Mouse (Mus musculus) midbrain, embryonic 13.5 days (tissue): ENCODE measurements around the gene Ints7. TPM values are rescaled to one million over a fixed set of nuclear protein-coding genes. Genes with fewer than 3 reads are reported as not detected.

ENCODE experiments used
- ATAC-seq: fragments of 200-750 bp; cut with Nextera tagmentation; 2 replicates; pipeline ENCODE4 v1.8.0; 2017; ENCODE audit warnings: mild to moderate bottlenecking, moderate TSS enrichment, moderate library complexity
- H3K27ac ChIP-seq: fragments of 300-500 bp; sonication (generic); 2 replicates; pipeline ENCODE4 v1.5.1; 2015; ENCODE audit warnings: inconsistent platforms, mild to moderate bottlenecking, moderate library complexity
- H3K27me3 ChIP-seq: fragments of 300-500 bp; sonication (generic); 2 replicates; pipeline ENCODE4 v1.6.1; 2015; ENCODE audit warnings: mild to moderate bottlenecking, inconsistent platforms
- H3K36me3 ChIP-seq: fragments of 300-500 bp; sonication (generic); 2 replicates; pipeline ENCODE4 v1.6.1; 2015; ENCODE audit warnings: mild to moderate bottlenecking, inconsistent platforms
- H3K4me1 ChIP-seq: fragments of 300-500 bp; sonication (generic); replicated peaks from 2 replicates; pipeline ENCODE4 v1.6.1; 2015; ENCODE audit warnings: inconsistent platforms
- H3K4me2 ChIP-seq: fragments of 300-500 bp; sonication (generic); replicated peaks from 2 replicates; pipeline ENCODE4 v1.6.1; 2015; ENCODE audit warnings: moderate library complexity, mild to moderate bottlenecking, inconsistent platforms
- H3K4me3 ChIP-seq: fragments of 300-500 bp; sonication (generic); replicated peaks from 2 replicates; pipeline ENCODE4 v1.5.1; 2015; ENCODE audit warnings: mild to moderate bottlenecking, inconsistent platforms
- H3K9ac ChIP-seq: fragments of 300-500 bp; sonication (generic); replicated peaks from 2 replicates; pipeline ENCODE4 v1.6.1; 2015; ENCODE audit warnings: mild to moderate bottlenecking, inconsistent platforms
- H3K9me3 ChIP-seq: fragments of 300-500 bp; sonication (generic); 2 replicates; pipeline ENCODE4 v1.6.1; 2016; ENCODE audit warnings: mild to moderate bottlenecking, inconsistent platforms
- WGBS: fragments of 180-500 bp; shearing (Covaris S2); methylation state at CpG from one replicate; pipeline ENCODE4 v1.1.7; 2015; 5-methylcytosine and 5-hydroxymethylcytosine counted together
- polyA plus RNA-seq: library from polyadenylated mRNA; unstranded; fragments of >200 nt; fragmentation: Nextera tagmentation; extraction: Ambion mirVana; gene quantifications from 2 replicates; pipeline ENCODE4 v1.2.1, GENCODE M21; 2015

The Ints7 gene
- polyA plus RNA-seq, 1 experiment from 2014 or later = 47.2 TPM

DNA sequence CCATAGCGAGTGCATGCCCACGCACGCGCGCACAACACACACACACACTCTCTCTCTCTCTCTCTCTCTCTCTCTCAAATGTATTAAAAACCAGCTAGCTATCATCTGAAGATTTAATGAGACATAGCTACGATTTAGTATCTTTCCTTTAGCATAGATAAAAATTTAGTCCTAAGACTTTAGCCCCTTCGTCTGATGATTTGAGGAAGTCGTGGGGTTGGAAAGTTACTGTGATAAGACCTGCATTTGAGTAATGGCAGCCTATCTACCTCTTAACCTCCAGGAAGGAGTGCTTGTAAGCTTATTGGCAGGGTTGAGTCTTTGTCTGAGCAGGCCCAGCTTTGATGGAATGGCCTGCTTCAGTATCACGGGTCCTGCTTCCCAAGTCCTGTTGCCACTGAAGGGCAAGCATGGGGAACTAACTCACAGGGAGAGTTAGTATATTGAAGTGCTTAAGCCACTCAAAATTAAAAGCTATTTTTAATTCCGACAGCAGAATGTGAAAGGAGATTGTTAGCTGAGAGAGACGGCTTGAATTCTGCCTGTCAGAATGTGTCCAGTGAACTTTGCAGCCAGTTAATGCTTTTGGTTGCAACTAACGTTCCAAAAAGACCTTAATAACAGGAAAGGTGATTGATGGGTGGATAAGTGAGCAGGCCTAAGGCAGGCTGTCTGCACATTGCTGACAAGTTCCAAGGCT is 42.8 kb downstream of the Ints7 start:
- no peaks in the 10 kb centered on the region for H3K9me3 ChIP-seq
- 94% methylated on average over 12 of the region's 12 CpGs for WGBS

GRCm38 (mm10) chr1:191621096-191621495 is 45.7 kb downstream of the Ints7 start:
- Histone ChIP-seq H3K4me3 (no peak overlapping the region), H3K27ac (no peak overlapping the region), H3K27me3 (no peaks in the 10 kb centered on the region), H3K9me3 (no peaks in the 10 kb centered on the region), H3K36me3 (peaks cover 72% of the 10 kb centered on the region), H3K4me1 (no peaks in the 10 kb centered on the region), H3K4me2 (no peak overlapping the region), H3K9ac (no peak overlapping the region)
- ATAC-seq = no peak
- 98% methylated on average over 8 of the region's 8 CpGs for WGBS

More for the DNA sequence above, 42.8 kb downstream of the Ints7 start:
- Histone ChIP-seq H3K4me1 (no peaks in the 10 kb centered on the region), H3K4me3 (no peak overlapping the region), H3K9ac (no peak overlapping the region), H3K27me3 (no peaks in the 10 kb centered on the region), H3K36me3 (peaks cover 99% of the 10 kb centered on the region), H3K27ac (no peak overlapping the region), H3K4me2 (no peak overlapping the region)
- no peak for ATAC-seq

GRCm38 (mm10) chr1:191622801-191623200 is 47.4 kb downstream of the Ints7 start:
- Histone ChIP-seq H3K4me1 (no peaks in the 10 kb centered on the region), H3K36me3 (peaks cover 55% of the 10 kb centered on the region), H3K27ac (no peak overlapping the region), H3K4me2 (no peak overlapping the region), H3K27me3 (no peaks in the 10 kb centered on the region), H3K9me3 (no peaks in the 10 kb centered on the region), H3K9ac (no peak overlapping the region), H3K4me3 (no peak overlapping the region)
- WGBS = 94% methylated on average over 8 of the region's 8 CpGs
- ATAC-seq = no peak

DNA sequence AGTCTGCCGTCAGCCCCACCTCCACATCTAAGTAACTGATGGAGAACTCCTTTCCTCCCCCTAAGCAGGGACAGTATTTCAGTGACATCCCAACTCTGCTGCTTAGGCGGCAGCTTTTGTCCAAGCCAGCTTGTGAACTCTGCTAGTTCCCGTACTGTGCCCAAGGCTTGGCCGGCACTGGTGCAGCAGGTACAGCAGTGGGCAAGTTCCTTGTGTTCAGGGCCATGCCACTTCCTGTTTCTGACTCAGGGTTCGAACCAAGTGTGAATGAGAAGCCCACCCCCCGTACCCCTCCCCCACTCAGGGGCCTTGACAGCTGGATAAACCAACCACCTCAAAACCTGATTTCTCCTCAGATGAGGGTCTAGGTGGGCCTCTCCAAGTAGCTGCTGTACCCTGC is 49.1 kb downstream of the Ints7 start:
- Histone ChIP-seq H3K27ac (no peak overlapping the region), H3K36me3 (peaks cover 39% of the 10 kb centered on the region), H3K4me2 (no peak overlapping the region), H3K9me3 (no peaks in the 10 kb centered on the region), H3K4me1 (no peaks in the 10 kb centered on the region), H3K4me3 (no peak overlapping the region), H3K9ac (no peak overlapping the region), H3K27me3 (no peaks in the 10 kb centered on the region)
- no peak for ATAC-seq
- WGBS = 85% methylated on average over 6 of the region's 6 CpGs

GRCm38 (mm10) chr1:191625026-191625425 is 49.6 kb downstream of the Ints7 start:
- Histone ChIP-seq H3K27me3 (no peaks in the 10 kb centered on the region), H3K4me1 (no peaks in the 10 kb centered on the region), H3K36me3 (peaks cover 34% of the 10 kb centered on the region), H3K9me3 (no peaks in the 10 kb centered on the region), H3K27ac (no peak overlapping the region), H3K4me3 (no peak overlapping the region), H3K4me2 (no peak overlapping the region), H3K9ac (no peak overlapping the region)
- 78% methylated on average over 6 of the region's 6 CpGs for WGBS
- ATAC-seq = no peak

DNA sequence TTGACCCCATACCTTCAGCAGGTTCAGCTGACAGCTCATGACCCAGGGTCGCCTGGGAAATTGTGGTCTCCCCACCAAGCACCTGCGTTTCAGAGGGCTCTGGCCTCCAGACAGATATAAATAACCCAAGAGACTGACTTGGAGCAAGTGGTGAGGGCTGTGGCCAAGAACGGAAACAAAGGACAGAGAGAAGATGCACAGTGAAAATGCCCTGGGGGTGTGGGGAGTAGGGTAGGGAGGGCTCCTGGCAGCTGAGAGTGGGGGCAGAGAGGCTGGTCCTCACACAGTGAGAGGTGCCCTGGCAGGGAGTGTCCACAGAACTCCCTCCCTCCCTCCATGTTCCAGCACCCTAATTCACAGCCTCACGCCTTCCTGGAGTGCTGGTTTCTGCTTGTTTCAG is 50.2 kb downstream of the Ints7 start:
- Histone ChIP-seq H3K27me3 (no peaks in the 10 kb centered on the region), H3K4me2 (no peak overlapping the region), H3K9ac (no peak overlapping the region), H3K9me3 (no peaks in the 10 kb centered on the region), H3K27ac (no peak overlapping the region), H3K36me3 (peaks cover 28% of the 10 kb centered on the region), H3K4me1 (no peaks in the 10 kb centered on the region), H3K4me3 (no peak overlapping the region)
- ATAC-seq = no peak
- WGBS = 64% methylated on average over 4 of the region's 4 CpGs

- Histone ChIP-seq H3K27ac (no peak overlapping the region), H3K9me3 (no peaks in the 10 kb centered on the region), H3K4me3 (no peak overlapping the region), H3K4me2 (no peak overlapping the region), H3K36me3 (no peaks in the 10 kb centered on the region), H3K9ac (no peak overlapping the region), H3K4me1 (no peaks in the 10 kb centered on the region), H3K27me3 (no peaks in the 10 kb centered on the region)
- no peak for ATAC-seq
- 81% methylated on average over 11 of the region's 11 CpGs for WGBS
These were observed 53.2 kb downstream of the Ints7 start for GRCm38 (mm10) chr1:191628457-191629169.

- H3K36me3 ChIP-seq = no peaks in the 10 kb centered on the region
- H3K4me3 ChIP-seq = no peak overlapping the region
- no peaks in the 10 kb centered on the region for H3K9me3 ChIP-seq
- no peaks in the 10 kb centered on the region for H3K27me3 ChIP-seq
- H3K4me1 ChIP-seq = no peaks in the 10 kb centered on the region
- H3K4me2 ChIP-seq = no peak overlapping the region
- no peak overlapping the region for H3K9ac ChIP-seq
- ATAC-seq = no peak
- H3K27ac ChIP-seq = no peak overlapping the region
- 45% methylated on average over 3 of the region's 3 CpGs for WGBS
These were observed 53.8 kb downstream of the Ints7 start for GRCm38 (mm10) chr1:191629170-191629636.

GRCm38 (mm10) chr1:191632511-191633095 is 57.2 kb downstream of the Ints7 start:
- H3K36me3 ChIP-seq = no peaks in the 10 kb centered on the region
- H3K9me3 ChIP-seq = no peaks in the 10 kb centered on the region
- H3K4me2 ChIP-seq = no peak overlapping the region
- H3K4me1 ChIP-seq = no peaks in the 10 kb centered on the region
- no peak overlapping the region for H3K9ac ChIP-seq
- ATAC-seq = no peak
- no peaks in the 10 kb centered on the region for H3K27me3 ChIP-seq
- H3K27ac ChIP-seq = no peak overlapping the region
- 72% methylated on average over 6 of the region's 6 CpGs for WGBS
- H3K4me3 ChIP-seq = no peak overlapping the region

DNA sequence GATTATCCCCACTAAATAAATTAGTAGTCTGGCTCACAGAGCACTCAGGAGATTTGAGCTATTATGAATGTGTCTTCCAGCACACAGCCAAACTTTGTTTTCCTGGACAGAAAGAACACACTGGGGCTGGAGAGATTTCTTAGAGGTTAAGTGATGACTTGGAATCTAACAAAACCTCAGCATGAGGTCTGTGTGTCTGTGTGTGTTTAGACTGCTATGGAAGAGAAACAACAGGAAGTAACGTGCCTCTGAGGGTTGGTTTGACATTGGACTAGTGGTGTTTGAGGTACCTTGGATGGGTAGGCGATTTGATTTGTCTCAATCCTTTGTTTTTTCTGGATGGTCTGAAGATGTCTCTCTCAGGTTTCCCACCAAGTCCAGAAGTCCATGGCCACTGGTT is 58.7 kb downstream of the Ints7 start:
- H3K27me3 ChIP-seq = no peaks in the 10 kb centered on the region
- no peaks in the 10 kb centered on the region for H3K4me1 ChIP-seq
- H3K9ac ChIP-seq = no peak overlapping the region
- H3K4me2 ChIP-seq = no peak overlapping the region
- no peaks in the 10 kb centered on the region for H3K9me3 ChIP-seq
- H3K4me3 ChIP-seq = no peak overlapping the region
- ATAC-seq = no peak
- 77% methylated on average over 2 of the region's 2 CpGs for WGBS
- H3K27ac ChIP-seq = no peak overlapping the region
- no peaks in the 10 kb centered on the region for H3K36me3 ChIP-seq

DNA sequence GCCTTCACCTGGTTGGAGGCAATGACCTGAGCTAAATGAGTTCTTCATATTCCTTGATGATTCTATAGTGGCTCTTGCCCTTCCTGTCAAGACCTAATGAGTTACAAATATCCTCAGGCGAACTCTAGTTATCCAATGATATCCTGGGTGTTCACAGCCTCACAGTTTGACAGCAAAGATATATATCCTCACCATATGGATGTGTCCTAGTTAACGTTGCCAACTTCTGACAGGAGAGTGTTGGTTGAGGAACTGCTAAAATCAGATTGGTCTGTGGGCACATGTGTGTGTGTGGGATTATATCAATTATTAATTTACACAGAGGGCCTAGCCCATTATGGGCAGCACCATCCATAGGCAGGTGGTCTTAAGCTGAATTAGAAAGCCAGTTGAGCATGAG is 63.0 kb downstream of the Ints7 start:
- no peaks in the 10 kb centered on the region for H3K9me3 ChIP-seq
- H3K36me3 ChIP-seq = no peaks in the 10 kb centered on the region
- no peak overlapping the region for H3K4me2 ChIP-seq
- no peak for ATAC-seq
- no peak overlapping the region for H3K9ac ChIP-seq
- no peak overlapping the region for H3K27ac ChIP-seq
- H3K27me3 ChIP-seq = peaks cover 6% of the 10 kb centered on the region; the same call in 1 of the 2 replicates
- WGBS = 89% methylated on average over 2 of the region's 2 CpGs
- no peak overlapping the region for H3K4me3 ChIP-seq
- H3K4me1 ChIP-seq = peaks cover 4% of the 10 kb centered on the region

DNA sequence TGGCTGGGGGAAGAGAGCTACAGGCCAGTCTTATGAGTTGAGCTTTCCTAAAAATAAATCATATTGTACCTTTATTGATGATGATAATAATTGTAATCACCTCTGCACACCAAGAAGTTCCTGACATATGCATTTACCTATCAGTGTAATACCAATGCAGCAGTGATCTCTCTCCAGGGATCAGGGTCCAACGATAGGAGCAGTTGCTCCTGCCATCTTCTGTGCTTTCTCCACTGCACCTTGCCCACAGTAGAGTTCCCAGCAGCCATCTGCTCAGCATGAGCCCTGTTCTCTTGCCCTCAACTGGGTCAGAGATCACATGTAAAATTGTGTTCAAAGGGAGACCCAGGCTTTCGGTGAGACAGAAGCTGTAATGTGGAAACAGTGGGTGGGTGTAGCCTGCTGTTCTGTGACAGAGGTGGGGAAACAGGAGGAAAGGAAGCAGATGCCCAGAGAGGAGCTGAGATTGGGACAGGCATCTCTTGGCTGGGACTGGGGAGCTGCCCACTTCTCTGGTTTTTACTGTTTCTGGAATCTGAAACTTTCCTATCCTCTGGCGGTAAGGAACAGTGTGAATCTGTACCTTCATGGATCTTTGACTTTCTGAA is 63.9 kb downstream of the Ints7 start:
- Histone ChIP-seq H3K9me3 (no peaks in the 10 kb centered on the region), H3K27ac (no peak overlapping the region), H3K4me2 (no peak overlapping the region), H3K9ac (no peak overlapping the region), H3K36me3 (no peaks in the 10 kb centered on the region), H3K4me3 (no peak overlapping the region), H3K4me1 (peaks cover 8% of the 10 kb centered on the region), H3K27me3 (peaks cover 7% of the 10 kb centered on the region; the same call in 1 of the 2 replicates)
- WGBS = 76% methylated on average over 3 of the region's 3 CpGs
- ATAC-seq = no peak
